Mouse (Mus musculus) E14TG2a.4 (cell line): ENCODE data around the gene Olfr995.

ENCODE experiments used
- H3K27me3 ChIP-seq: 2 replicates; pipeline ENCODE4 v1.6.1; 2014; ENCODE audit warnings: low read length, control low read depth; ENCODE audit not compliant: insufficient read depth
- H3K36me3 ChIP-seq: 2 replicates; pipeline ENCODE4 v1.6.1; 2014; ENCODE audit warnings: low read length, control low read depth; ENCODE audit not compliant: insufficient read depth
- H3K4me1 ChIP-seq: replicated peaks from 2 replicates; pipeline ENCODE4 v1.6.1; 2014; ENCODE audit warnings: low read depth, low read length, control low read depth
- H3K4me3 ChIP-seq: replicated peaks from 2 replicates; pipeline ENCODE4 v1.5.1; 2014; ENCODE audit warnings: mild to moderate bottlenecking, low read length
- H3K9me3 ChIP-seq: 2 replicates; pipeline ENCODE4 v1.6.1; 2014; ENCODE audit warnings: low read length, control low read depth
- CTCF ChIP-seq: conservative IDR thresholded peaks from 2 replicates; pipeline ENCODE4 v1.5.1; 2014; ENCODE audit warnings: low read length
- NANOG ChIP-seq: IDR thresholded peaks from 2 replicates; pipeline ENCODE4 v1.6.1; 2014; ENCODE audit warnings: borderline replicate concordance, low read length, mixed read lengths
- POU5F1 ChIP-seq: IDR thresholded peaks from 2 replicates; pipeline ENCODE4 v1.6.1; 2014; ENCODE audit warnings: low read length, borderline replicate concordance

Gene Olfr995

GRCm38 (mm10) chr2:85443539-85443938, at the start of gene Olfr995:
Olfr995 (minus strand) TSS chr2:85443639.
- no peaks in the 10 kb centered on the region for H3K4me1 ChIP-seq
- TF ChIP-seq CTCF (no peak), NANOG (no peak), POU5F1 (no peak)
- no peaks in the 10 kb centered on the region for H3K27me3 ChIP-seq
- H3K36me3 ChIP-seq: no peaks in the 10 kb centered on the region
- no peaks in the 10 kb centered on the region for H3K9me3 ChIP-seq
- no peak within 1 kb of the TSS for H3K4me3 ChIP-seq

- Histone ChIP-seq H3K4me3 (no peak overlapping the region), H3K9me3 (no peaks in the 10 kb centered on the region), H3K36me3 (no peaks in the 10 kb centered on the region), H3K4me1 (no peaks in the 10 kb centered on the region), H3K27me3 (no peaks in the 10 kb centered on the region)
- TF ChIP-seq CTCF: no peak
- no peak for TF ChIP-seq NANOG
- TF ChIP-seq POU5F1: no peak
Observed at GRCm38 (mm10) chr2:85490396-85490795, 47.0 kb upstream of the Olfr995 start.

GRCm38 (mm10) chr2:85466801-85467325, 23.4 kb upstream of the Olfr995 start:
- no peaks in the 10 kb centered on the region for H3K27me3 ChIP-seq
- H3K4me1 ChIP-seq: no peaks in the 10 kb centered on the region
- no peaks in the 10 kb centered on the region for H3K36me3 ChIP-seq
- peaks cover 27% of the 10 kb centered on the region for H3K9me3 ChIP-seq
- no peak for TF ChIP-seq CTCF
- TF ChIP-seq NANOG: no peak
- TF ChIP-seq POU5F1: no peak
- H3K4me3 ChIP-seq: no peak overlapping the region

- Histone ChIP-seq H3K4me3 (no peak overlapping the region), H3K4me1 (no peaks in the 10 kb centered on the region), H3K9me3 (no peaks in the 10 kb centered on the region), H3K36me3 (no peaks in the 10 kb centered on the region), H3K27me3 (no peaks in the 10 kb centered on the region)
- TF ChIP-seq POU5F1 (no peak), CTCF (no peak), NANOG (no peak)
Observed at GRCm38 (mm10) chr2:85442546-85442945, 893 bp downstream of the Olfr995 start.

GRCm38 (mm10) chr2:85436351-85436750, 7.1 kb downstream of the Olfr995 start, which contains the start of gene Olfr994:
Olfr994 (minus strand) TSS chr2:85436451.
- no peaks in the 10 kb centered on the region for H3K4me1 ChIP-seq
- no peaks in the 10 kb centered on the region for H3K36me3 ChIP-seq
- TF ChIP-seq POU5F1 (no peak), CTCF (no peak), NANOG (no peak)
- no peaks in the 10 kb centered on the region for H3K9me3 ChIP-seq
- H3K27me3 ChIP-seq: no peaks in the 10 kb centered on the region
- no peak within 1 kb of the TSS for H3K4me3 ChIP-seq

GRCm38 (mm10) chr2:85425893-85426292, 17.5 kb downstream of the Olfr995 start:
- TF ChIP-seq CTCF: no peak
- TF ChIP-seq NANOG: no peak
- TF ChIP-seq POU5F1: no peak
- H3K9me3 ChIP-seq: no peaks in the 10 kb centered on the region
- H3K36me3 ChIP-seq: no peaks in the 10 kb centered on the region
- H3K27me3 ChIP-seq: no peaks in the 10 kb centered on the region
- no peaks in the 10 kb centered on the region for H3K4me1 ChIP-seq
- no peak overlapping the region for H3K4me3 ChIP-seq

- no peaks in the 10 kb centered on the region for H3K27me3 ChIP-seq
- H3K4me1 ChIP-seq: no peaks in the 10 kb centered on the region
- no peaks in the 10 kb centered on the region for H3K9me3 ChIP-seq
- no peak within 1 kb of the TSS for H3K4me3 ChIP-seq
- H3K36me3 ChIP-seq: no peaks in the 10 kb centered on the region
- TF ChIP-seq NANOG (no peak), POU5F1 (no peak), CTCF (no peak)
Observed at GRCm38 (mm10) chr2:85414777-85415176, 28.7 kb downstream of the Olfr995 start, which contains the start of gene Olfr993. Olfr993 (minus strand) TSS chr2:85414877.

- Histone ChIP-seq H3K9me3 (no peaks in the 10 kb centered on the region), H3K4me3 (no peak within 1 kb of the TSS), H3K36me3 (no peaks in the 10 kb centered on the region), H3K27me3 (no peaks in the 10 kb centered on the region), H3K4me1 (no peaks in the 10 kb centered on the region)
- TF ChIP-seq POU5F1 (no peak), NANOG (no peak), CTCF (no peak)
Observed at GRCm38 (mm10) chr2:85409369-85409768, 34.1 kb downstream of the Olfr995 start, which contains the start of gene Olfr992. Olfr992 (minus strand) TSS chr2:85409469.
